Comparison of ENCODE assay signal across 1 mouse cellular context in genomic region chr5:120673626-120674025, GRCm38 (mm10).
A peak's percentile ranks its signal among the peaks of the same experiment; 100 is the strongest.
TF ChIP-seq lines count a peak whose summit lies in the region.

No protein-coding gene starts in this region.

TF ChIP-seq in CH12.LX, 34 proteins besides CTCF, POLR2A, EP300 and RAD21:
- peak; percentile 16; the same call in 1 of the 2 replicates for TF ChIP-seq BHLHE40 (IDR thresholded peaks at IDR 0.05; ENCODE audit: low read depth, low read length)
- TF ChIP-seq SIN3A (IDR thresholded peaks at IDR 0.05; ENCODE audit: low read length) = peak; percentile 44; the same call in 1 of the 2 replicates
- peak; percentile 97 for TF ChIP-seq SMC3 (IDR thresholded peaks at IDR 0.05; ENCODE audit: low read depth, low read length)
- 0 out of 2 replicates have a peak, but pooled peaks have one; percentile 37 for TF ChIP-seq TCF12 (IDR thresholded peaks at IDR 0.05; ENCODE audit: low read depth, low read length)
- TF ChIP-seq CHD1 (IDR thresholded peaks at IDR 0.05; ENCODE audit: low read depth, low read length) = no peak
- TF ChIP-seq MEF2A (IDR thresholded peaks at IDR 0.05; ENCODE audit: borderline replicate concordance, low read depth, low read length) = peak; percentile 48; the same call in 1 of the 2 replicates
- TF ChIP-seq CHD2 (IDR thresholded peaks at IDR 0.05; ENCODE audit: low read length) = no peak
- TF ChIP-seq ZMIZ1 (IDR thresholded peaks at IDR 0.05; ENCODE audit: low read depth, low read length) = no peak
- peak; percentile 38; the same call in 1 of the 2 replicates for TF ChIP-seq NELFE (IDR thresholded peaks at IDR 0.05; ENCODE audit: low read depth, low read length)
- no peak for TF ChIP-seq JUN (IDR thresholded peaks at IDR 0.05; ENCODE audit: insufficient read depth, low read depth, low read length)
- peak; percentile 78 for TF ChIP-seq ZC3H11A (IDR thresholded peaks at IDR 0.05; ENCODE audit: low read depth, low read length)
- TF ChIP-seq MAX (IDR thresholded peaks at IDR 0.05; ENCODE audit: low read length) = 0 out of 2 replicates have a peak, but pooled peaks have one; percentile 13
- TF ChIP-seq E2F4 (IDR thresholded peaks at IDR 0.05; ENCODE audit: insufficient replicate concordance, low read depth, low read length) = no peak
